Mouse (Mus musculus): Measurements from ENCODE around the gene Slfn5. TPM values are rescaled to one million over a fixed set of nuclear protein-coding genes. Genes with fewer than 3 reads are reported as not detected.

Slfn5 gene
- polyA plus RNA-seq (2015; fragmentation: Nextera tagmentation; extraction: Ambion mirVana): 0.98 and 1.0 TPM in 2 replicates

GRCm38 (mm10) chr11:82950736-82951481 lies at the start of gene Slfn5:
TSS of gene Slfn5 (plus strand) at chr11:82951349.
- Histone ChIP-seq H3K4me2 (peak within 1 kb of the TSS; percentile 31), H3K9ac (no peak within 1 kb of the TSS), H3K4me1 (replicated peaks) (peaks cover 7% of the 10 kb centered on the region), H3K27ac (replicated peaks) (no peak within 1 kb of the TSS), H3K4me3 (peak within 1 kb of the TSS; percentile 8), H3K9me3 (no peaks in the 10 kb centered on the region), H3K27me3 (peaks cover 66% of the 10 kb centered on the region), H3K36me3 (no peaks in the 10 kb centered on the region)
- no peak for ATAC-seq (ENCODE audit: low read depth)
- 10% methylated on average over 10 of the region's 10 CpGs for WGBS

GRCm38 (mm10) chr11:82901606-82902310 lies 49.4 kb upstream of the Slfn5 start:
- Histone ChIP-seq H3K27ac (replicated peaks) (no peak overlapping the region), H3K36me3 (peaks cover 84% of the 10 kb centered on the region), H3K4me2 (no peak overlapping the region), H3K9me3 (no peaks in the 10 kb centered on the region), H3K27me3 (no peaks in the 10 kb centered on the region), H3K9ac (no peak overlapping the region), H3K4me3 (no peak overlapping the region), H3K4me1 (replicated peaks) (peaks cover 2% of the 10 kb centered on the region; the same call in 1 of the 2 replicates)
- WGBS: 95% methylated on average over 20 of the region's 20 CpGs
- no peak for ATAC-seq (ENCODE audit: low read depth)

- WGBS: 67% methylated on average over 8 of the region's 8 CpGs
- H3K36me3 ChIP-seq: peaks cover 63% of the 10 kb centered on the region
- peaks cover 12% of the 10 kb centered on the region for H3K4me1 ChIP-seq (replicated peaks)
- no peak overlapping the region for H3K9ac ChIP-seq
- ATAC-seq (ENCODE audit: low read depth): no peak
- H3K4me2 ChIP-seq: no peak overlapping the region
- H3K27me3 ChIP-seq: 0 out of 2 replicates have a peak, but pooled peaks cover 1% of the 10 kb centered on the region
- H3K9me3 ChIP-seq: no peaks in the 10 kb centered on the region
- H3K4me3 ChIP-seq: no peak overlapping the region
- H3K27ac ChIP-seq (replicated peaks): no peak overlapping the region
Measured at GRCm38 (mm10) chr11:82904952-82905351, 46.2 kb upstream of the Slfn5 start.

GRCm38 (mm10) chr11:82905816-82906215 lies 45.3 kb upstream of the Slfn5 start:
- Histone ChIP-seq H3K36me3 (peaks cover 55% of the 10 kb centered on the region), H3K4me1 (replicated peaks) (peaks cover 12% of the 10 kb centered on the region), H3K9ac (no peak overlapping the region), H3K9me3 (no peaks in the 10 kb centered on the region), H3K4me2 (no peak overlapping the region), H3K27ac (replicated peaks) (no peak overlapping the region), H3K4me3 (no peak overlapping the region), H3K27me3 (peaks cover 7% of the 10 kb centered on the region; the same call in 1 of the 2 replicates)
- ATAC-seq (ENCODE audit: low read depth): no peak
- WGBS: 92% methylated on average over 5 of the region's 5 CpGs

GRCm38 (mm10) chr11:82907651-82908607 lies 43.2 kb upstream of the Slfn5 start, which contains the start of gene Nle1:
TSS of gene Nle1 (minus strand) at chr11:82908411.
- Histone ChIP-seq H3K27ac (replicated peaks) (no peak within 1 kb of the TSS; the same call in 1 of the 2 replicates), H3K9me3 (no peaks in the 10 kb centered on the region), H3K4me3 (peak within 1 kb of the TSS; percentile 88), H3K4me1 (replicated peaks) (peaks cover 12% of the 10 kb centered on the region), H3K9ac (peak within 1 kb of the TSS; percentile 89), H3K27me3 (peaks cover 9% of the 10 kb centered on the region), H3K36me3 (peaks cover 35% of the 10 kb centered on the region), H3K4me2 (peak within 1 kb of the TSS; percentile 84)
- ATAC-seq (ENCODE audit: low read depth): peak; percentile 89
- WGBS: 2% methylated on average over 72 of the region's 73 CpGs

DNA sequence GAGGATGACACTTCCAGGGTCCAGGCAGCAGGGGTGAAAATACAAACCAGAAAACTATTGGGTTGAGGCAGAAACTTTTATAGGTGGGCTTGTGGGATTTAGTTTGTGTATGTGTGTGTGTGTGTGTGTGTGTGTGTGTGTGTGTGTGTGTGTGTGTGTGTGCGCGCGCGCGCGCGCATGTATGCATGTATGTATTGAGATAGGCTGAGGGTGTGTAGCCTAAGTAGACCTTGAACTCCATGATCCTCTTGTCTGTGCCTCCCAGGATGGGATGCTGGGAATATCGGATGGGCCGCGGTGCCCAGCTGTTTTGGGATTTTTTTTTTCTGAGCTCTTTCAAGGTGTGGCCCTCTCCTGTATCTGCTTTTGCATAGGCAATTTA lies 42.5 kb upstream of the Slfn5 start:
- Histone ChIP-seq H3K9ac (no peak overlapping the region; the same call in 1 of the 2 replicates), H3K36me3 (peaks cover 28% of the 10 kb centered on the region), H3K4me2 (peak overlapping the region; percentile 84), H3K4me3 (peak overlapping the region; percentile 88), H3K9me3 (no peaks in the 10 kb centered on the region), H3K27ac (replicated peaks) (no peak overlapping the region), H3K27me3 (peaks cover 15% of the 10 kb centered on the region), H3K4me1 (replicated peaks) (peaks cover 12% of the 10 kb centered on the region)
- 56% methylated on average over 9 of the region's 10 CpGs for WGBS
- ATAC-seq (ENCODE audit: low read depth): 0 out of 2 replicates have a peak, but pooled peaks have one; percentile 16

DNA sequence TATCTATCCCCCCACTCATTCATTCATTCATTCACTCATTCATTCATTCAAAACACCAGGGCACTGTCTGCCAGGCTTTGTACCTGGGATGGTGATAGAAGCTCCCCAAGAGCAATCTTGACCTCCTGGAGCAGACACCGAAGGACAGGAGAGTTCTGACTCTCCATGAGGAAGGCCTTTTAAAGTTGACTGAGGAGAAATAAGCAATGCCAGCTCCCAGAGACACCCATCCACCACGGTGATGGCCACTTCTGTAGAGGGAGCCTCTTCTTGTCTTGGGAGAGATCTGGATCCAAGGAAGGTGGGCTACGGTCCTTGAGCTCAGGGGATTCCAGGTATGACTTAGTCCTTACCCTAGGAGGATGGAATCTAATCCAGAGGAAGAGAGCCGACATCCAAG lies 40.9 kb upstream of the Slfn5 start, which contains the start of gene Unc45b:
Unc45b (plus strand) TSS at position 301 of the 400 bp plus-strand sequence.
- no peak within 1 kb of the TSS for H3K27ac ChIP-seq (replicated peaks)
- H3K4me1 ChIP-seq (replicated peaks): peaks cover 12% of the 10 kb centered on the region
- no peak within 1 kb of the TSS for H3K9ac ChIP-seq
- WGBS: 92% methylated on average over 4 of the region's 4 CpGs
- ATAC-seq (ENCODE audit: low read depth): no peak
- H3K4me3 ChIP-seq: no peak within 1 kb of the TSS
- peaks cover 11% of the 10 kb centered on the region for H3K36me3 ChIP-seq
- no peak within 1 kb of the TSS for H3K4me2 ChIP-seq
- no peaks in the 10 kb centered on the region for H3K9me3 ChIP-seq
- peaks cover 24% of the 10 kb centered on the region for H3K27me3 ChIP-seq

DNA sequence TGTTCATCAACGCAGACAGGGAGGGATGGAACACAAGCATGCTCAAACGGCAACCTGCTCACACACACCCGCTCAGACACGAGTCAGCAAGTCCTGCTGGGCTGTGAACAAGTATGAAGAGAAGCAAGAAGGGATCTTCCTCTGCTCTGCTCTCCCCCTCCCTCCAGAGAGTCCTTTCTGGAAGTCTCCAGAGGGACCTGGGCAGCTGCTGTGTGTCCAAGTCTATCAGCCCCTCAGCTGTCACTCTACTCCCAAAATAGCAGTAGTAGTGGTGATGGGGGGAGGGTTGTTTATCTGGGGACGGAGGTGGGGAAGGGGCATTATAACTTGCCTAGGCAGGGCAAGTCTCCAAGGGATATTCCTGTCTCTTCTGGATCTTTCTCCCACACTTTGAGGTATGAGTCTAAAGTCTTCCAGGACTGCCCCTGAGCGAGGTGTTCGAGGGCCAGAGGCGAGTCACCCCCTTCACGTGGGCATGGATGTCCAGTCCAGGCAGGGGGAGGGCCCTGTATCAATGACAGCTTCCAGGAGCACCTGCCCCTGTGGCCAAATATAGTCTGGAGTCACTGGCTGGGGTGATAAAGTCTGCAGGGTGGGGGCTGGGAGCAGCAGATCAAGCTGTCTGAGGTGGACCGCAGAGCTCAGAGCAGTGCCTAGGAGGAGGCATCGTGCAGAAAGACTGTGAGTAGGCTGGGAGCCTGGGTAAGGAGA lies 40.3 kb upstream of the Slfn5 start:
- no peaks in the 10 kb centered on the region for H3K9me3 ChIP-seq
- WGBS: 79% methylated on average over 11 of the region's 11 CpGs
- H3K36me3 ChIP-seq: peaks cover 6% of the 10 kb centered on the region; the same call in 1 of the 2 replicates
- H3K4me3 ChIP-seq: no peak overlapping the region
- peaks cover 24% of the 10 kb centered on the region for H3K27me3 ChIP-seq
- H3K9ac ChIP-seq: no peak overlapping the region
- no peak overlapping the region for H3K27ac ChIP-seq (replicated peaks)
- no peak for ATAC-seq (ENCODE audit: low read depth)
- H3K4me1 ChIP-seq (replicated peaks): peaks cover 12% of the 10 kb centered on the region
- H3K4me2 ChIP-seq: no peak overlapping the region

DNA sequence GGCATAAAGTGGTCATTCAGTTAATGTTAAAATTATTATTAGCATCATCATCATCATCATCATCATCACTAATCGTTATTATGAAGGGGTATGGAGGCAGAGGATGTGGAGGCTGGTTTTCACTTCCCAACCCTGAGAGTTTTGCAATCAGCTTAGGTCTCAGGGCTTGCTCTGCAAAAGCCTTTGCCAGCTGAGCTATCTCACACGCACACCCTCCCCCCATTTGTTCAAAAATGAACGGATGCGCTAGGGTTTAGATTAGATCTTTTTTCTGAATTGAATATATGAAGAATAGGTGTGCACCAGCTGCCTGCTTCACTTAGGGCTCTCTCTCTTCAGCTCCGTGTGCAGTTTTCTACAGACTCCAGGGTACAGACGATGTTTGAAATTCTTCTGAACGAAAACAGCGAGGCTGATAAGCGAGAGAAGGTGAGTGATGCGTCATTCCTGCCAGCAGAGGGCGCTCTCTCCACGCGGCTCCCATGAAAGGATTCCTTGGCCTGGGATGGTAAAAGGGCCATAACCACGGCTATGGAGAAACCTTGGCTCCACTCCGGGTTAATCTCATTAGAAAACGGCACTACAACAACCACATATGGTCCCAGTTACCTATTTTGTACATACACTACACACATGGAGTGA lies 36.3 kb upstream of the Slfn5 start:
- WGBS: 8% methylated on average over 16 of the region's 16 CpGs
- Histone ChIP-seq H3K9me3 (no peaks in the 10 kb centered on the region), H3K4me1 (replicated peaks) (no peaks in the 10 kb centered on the region; the same call in 1 of the 2 replicates), H3K4me3 (no peak overlapping the region), H3K4me2 (peak overlapping the region; percentile 47), H3K36me3 (no peaks in the 10 kb centered on the region), H3K27ac (replicated peaks) (no peak overlapping the region), H3K27me3 (peaks cover 35% of the 10 kb centered on the region), H3K9ac (0 out of 2 replicates have a peak overlapping the region, but pooled peaks have one; percentile 22)
- no peak; the same call in 1 of the 2 replicates for ATAC-seq (ENCODE audit: low read depth)

GRCm38 (mm10) chr11:82920768-82921167 lies 30.4 kb upstream of the Slfn5 start:
- H3K27ac ChIP-seq (replicated peaks): no peak overlapping the region
- no peak for ATAC-seq (ENCODE audit: low read depth)
- no peak overlapping the region for H3K9ac ChIP-seq
- H3K4me3 ChIP-seq: no peak overlapping the region
- WGBS: 67% methylated on average over 10 of the region's 10 CpGs
- peaks cover 26% of the 10 kb centered on the region for H3K27me3 ChIP-seq
- H3K4me1 ChIP-seq (replicated peaks): no peaks in the 10 kb centered on the region
- H3K4me2 ChIP-seq: no peak overlapping the region
- no peaks in the 10 kb centered on the region for H3K9me3 ChIP-seq
- H3K36me3 ChIP-seq: no peaks in the 10 kb centered on the region
